Mouse (Mus musculus) embryonic fibroblast, embryonic 13.5 days (primary cell): ENCODE results near the gene Ankmy2.

ENCODE experiments used
- CTCF ChIP-seq: IDR thresholded peaks from 2 replicates; pipeline ENCODE4 v1.5.1; 2011; ENCODE audit warnings: mild to moderate bottlenecking, control low read depth, low read length, moderate library complexity, borderline replicate concordance; ENCODE audit not compliant: insufficient read depth
- POLR2A ChIP-seq: IDR thresholded peaks from 2 replicates; pipeline ENCODE4 v1.6.1; 2011; ENCODE audit warnings: low read depth, mild to moderate bottlenecking, control low read depth, low read length, moderate library complexity

- no peak for TF ChIP-seq CTCF
- TF ChIP-seq POLR2A, result no peak
Measured at GRCm38 (mm10) chr12:36108442-36108841, 48.5 kb upstream of the Ankmy2 start.
